Mouse (Mus musculus) testis, adult 2 months (tissue): ENCODE results near the gene A830031A19Rik. TPM values are rescaled to one million over a fixed set of nuclear protein-coding genes. Genes with fewer than 3 reads are reported as not detected.

Experiments
- H3K27ac ChIP-seq: fragments of 200-500 bp; 2 replicates; pipeline ENCODE4 v1.5.1; 2012; ENCODE audit warnings: low read depth, low read length; ENCODE audit not compliant: control insufficient read depth, insufficient read depth
- H3K27me3 ChIP-seq: fragments of 200-500 bp; 2 replicates; pipeline ENCODE4 v1.6.1; 2012; ENCODE audit warnings: mild to moderate bottlenecking, low read length, moderate library complexity; ENCODE audit not compliant: control insufficient read depth, insufficient read depth
- H3K36me3 ChIP-seq: fragments of 200-500 bp; 2 replicates; pipeline ENCODE4 v1.6.1; 2012; ENCODE audit warnings: mild to moderate bottlenecking, low read length; ENCODE audit not compliant: control insufficient read depth, insufficient read depth
- H3K4me1 ChIP-seq: fragments of 200-500 bp; 2 replicates; pipeline ENCODE4 v1.6.1; 2012; ENCODE audit warnings: low read length; ENCODE audit not compliant: control insufficient read depth, insufficient read depth
- H3K4me3 ChIP-seq: fragments of 200-500 bp; 2 replicates; pipeline ENCODE4 v1.5.1; 2012; ENCODE audit warnings: low read depth, mild to moderate bottlenecking, low read length, moderate library complexity, mixed read lengths; ENCODE audit not compliant: control insufficient read depth
- CTCF ChIP-seq: fragments of 200-500 bp; IDR thresholded peaks from 2 replicates; pipeline ENCODE4 v1.5.1; 2012; ENCODE audit warnings: low read depth, mild to moderate bottlenecking, inconsistent platforms, low read length, moderate library complexity; ENCODE audit not compliant: control insufficient read depth, insufficient read depth, insufficient replicate concordance
- POLR2A ChIP-seq: fragments of 200-500 bp; IDR thresholded peaks from 2 replicates; pipeline ENCODE4 v1.6.1; 2012; ENCODE audit warnings: low read depth, mild to moderate bottlenecking, inconsistent platforms, low read length, moderate library complexity; ENCODE audit not compliant: control insufficient read depth
- polyA plus RNA-seq: library from polyadenylated mRNA; depleted of rRNA; stranded (reverse); fragments of >200 nt; gene quantifications from 2 replicates; pipeline ENCODE4 v1.2.3, GENCODE M21; 2012; rRNA removed

Gene A830031A19Rik
- polyA plus RNA-seq, 1 experiment: not detected

- Histone ChIP-seq H3K4me1 (no peaks in the 10 kb centered on the region), H3K36me3 (no peaks in the 10 kb centered on the region), H3K27ac (no peak overlapping the region), H3K4me3 (no peak overlapping the region), H3K27me3 (no peaks in the 10 kb centered on the region)
- no peak for TF ChIP-seq POLR2A
- no peak for TF ChIP-seq CTCF
Observed at GRCm38 (mm10) chr11:24005445-24006156, 69.3 kb downstream of the A830031A19Rik start.

GRCm38 (mm10) chr11:24000675-24001074 lies 74.2 kb downstream of the A830031A19Rik start:
- no peak overlapping the region for H3K4me3 ChIP-seq
- H3K27me3 ChIP-seq: no peaks in the 10 kb centered on the region
- no peak for TF ChIP-seq CTCF
- no peak for TF ChIP-seq POLR2A
- H3K36me3 ChIP-seq: no peaks in the 10 kb centered on the region
- no peaks in the 10 kb centered on the region; the same call in 1 of the 2 replicates for H3K4me1 ChIP-seq
- no peak overlapping the region for H3K27ac ChIP-seq

Other genes with a start within 250 kb of the A830031A19Rik start
- gene Papolg, start 179.8 kb downstream of the A830031A19Rik start, polyA plus RNA-seq: 4.6 and 4.9 TPM in 2 replicates
- gene Bcl11a, start 3.0 kb upstream of the A830031A19Rik start, polyA plus RNA-seq: 6.5 and 6.6 TPM in 2 replicates